Mouse (Mus musculus) left cerebral cortex, adult 9 months (tissue): ENCODE results near the gene Prune2.

Source experiments
- DNase-seq, 2 experiments: peaks; one replicate each; pipeline ENCODE4 v3.0.0; 2022; ENCODE audit warnings: low spot score in 2 of 2

The Prune2 gene

GRCm38 (mm10) chr19:17256867-17257266 lies 300.9 kb downstream of the Prune2 start:
- no peak for DNase-seq

DNA sequence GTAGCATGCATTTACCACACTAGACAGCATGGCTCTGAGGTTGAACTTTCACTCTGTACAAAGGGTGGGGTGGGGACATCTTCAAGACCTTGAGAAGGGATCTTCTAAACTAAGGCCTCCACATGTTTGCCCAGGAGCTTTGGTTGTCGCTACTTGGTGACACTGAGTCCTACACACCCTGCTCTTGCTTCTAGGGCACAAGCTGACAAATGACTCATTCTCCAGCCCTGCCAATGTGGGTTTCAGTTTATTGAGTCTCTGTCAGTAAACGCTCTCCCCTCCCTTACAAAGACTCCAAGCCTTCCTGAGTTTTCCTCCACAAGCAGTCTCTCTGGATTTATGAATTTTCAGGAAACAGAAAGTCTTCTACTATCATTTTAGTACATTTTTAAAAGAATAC lies 307.3 kb downstream of the Prune2 start:
- no peak for DNase-seq

- no peak for DNase-seq
These were observed 307.9 kb downstream of the Prune2 start for GRCm38 (mm10) chr19:17263679-17264370.

GRCm38 (mm10) chr19:17264481-17265196 lies 308.7 kb downstream of the Prune2 start:
- DNase-seq = no peak

- no peak for DNase-seq
These were observed 312.8 kb downstream of the Prune2 start for GRCm38 (mm10) chr19:17268669-17269068.

- no peak for DNase-seq
These were observed 315.3 kb downstream of the Prune2 start for GRCm38 (mm10) chr19:17271179-17271622.

- DNase-seq = no peak
These were observed 317.1 kb downstream of the Prune2 start for GRCm38 (mm10) chr19:17272988-17273387.
